Mouse (Mus musculus) macrophage (primary cell): ENCODE results near the gene Ebf1. TPM values are rescaled to one million over a fixed set of nuclear protein-coding genes. Genes with fewer than 3 reads are reported as not detected.

Source experiments
- H3K27ac ChIP-seq: fragments of 350-480 bp; formaldehyde crosslinking; 2 replicates; pipeline ENCODE4 v1.9.0; 2021
- H3K36me3 ChIP-seq: fragments of 350-480 bp; formaldehyde crosslinking; 2 replicates; pipeline ENCODE4 v1.9.0; 2021; ENCODE audit errors: inconsistent target
- H3K4me3 ChIP-seq: fragments of 350-480 bp; formaldehyde crosslinking; 2 replicates; pipeline ENCODE4 v1.9.0; 2021; ENCODE audit errors: inconsistent target
- H3K79me2 ChIP-seq: fragments of 350-480 bp; formaldehyde crosslinking; 2 replicates; pipeline ENCODE4 v1.9.0; 2021; ENCODE audit errors: inconsistent target
- WGBS: methylation state at CpG from one replicate; pipeline ENCODE4 v1.1.7; 2026; ENCODE audit warnings: inconsistent platforms; ENCODE audit not compliant: missing documents; 5-methylcytosine and 5-hydroxymethylcytosine counted together
- polyA plus RNA-seq: library from polyadenylated mRNA; stranded (reverse); fragments of 250-400 nt; gene quantifications from 3 replicates; pipeline ENCODE4 v1.2.4, GENCODE M21; 2018; ENCODE audit warnings: inconsistent platforms

Ebf1 gene
- polyA plus RNA-seq, 1 experiment from 2014 or later = 0.04 TPM

- Histone ChIP-seq H3K79me2 (no peaks in the 10 kb centered on the region), H3K27ac (no peak overlapping the region), H3K4me3 (no peak overlapping the region), H3K36me3 (no peaks in the 10 kb centered on the region)
- 36% methylated on average over 6 of the region's 6 CpGs for WGBS
Observed at GRCm38 (mm10) chr11:44928403-44928802, 311.3 kb downstream of the Ebf1 start.

- Histone ChIP-seq H3K27ac (no peak overlapping the region), H3K79me2 (no peaks in the 10 kb centered on the region), H3K36me3 (no peaks in the 10 kb centered on the region), H3K4me3 (no peak overlapping the region)
- WGBS = 87% methylated on average over 6 of the region's 6 CpGs
Observed at GRCm38 (mm10) chr11:44932942-44933483, 315.9 kb downstream of the Ebf1 start.

- no peaks in the 10 kb centered on the region for H3K36me3 ChIP-seq
- WGBS = 94% methylated on average over 4 of the region's 4 CpGs
- H3K4me3 ChIP-seq = no peak overlapping the region
- H3K27ac ChIP-seq = no peak overlapping the region
- H3K79me2 ChIP-seq = no peaks in the 10 kb centered on the region
Observed at GRCm38 (mm10) chr11:44943781-44944180, 326.7 kb downstream of the Ebf1 start.

GRCm38 (mm10) chr11:44944401-44944800 is 327.3 kb downstream of the Ebf1 start:
- Histone ChIP-seq H3K79me2 (no peaks in the 10 kb centered on the region), H3K27ac (no peak overlapping the region), H3K4me3 (no peak overlapping the region), H3K36me3 (no peaks in the 10 kb centered on the region)
- 77% methylated on average over 2 of the region's 2 CpGs for WGBS

- Histone ChIP-seq H3K79me2 (no peaks in the 10 kb centered on the region), H3K27ac (no peak overlapping the region), H3K36me3 (no peaks in the 10 kb centered on the region), H3K4me3 (no peak overlapping the region)
- 93% methylated on average over 3 of the region's 3 CpGs for WGBS
Observed at GRCm38 (mm10) chr11:44946618-44947017, 329.5 kb downstream of the Ebf1 start.

GRCm38 (mm10) chr11:44948541-44948940 is 331.4 kb downstream of the Ebf1 start:
- 70% methylated on average over 6 of the region's 6 CpGs for WGBS
- no peak overlapping the region for H3K4me3 ChIP-seq
- H3K27ac ChIP-seq = no peak overlapping the region
- no peaks in the 10 kb centered on the region for H3K36me3 ChIP-seq
- H3K79me2 ChIP-seq = no peaks in the 10 kb centered on the region

GRCm38 (mm10) chr11:44949140-44949539 is 332.0 kb downstream of the Ebf1 start:
- H3K79me2 ChIP-seq = no peaks in the 10 kb centered on the region
- no peaks in the 10 kb centered on the region for H3K36me3 ChIP-seq
- H3K4me3 ChIP-seq = no peak overlapping the region
- 0% methylated on average over 3 of the region's 3 CpGs for WGBS
- no peak overlapping the region for H3K27ac ChIP-seq

- Histone ChIP-seq H3K79me2 (no peaks in the 10 kb centered on the region), H3K36me3 (no peaks in the 10 kb centered on the region), H3K4me3 (no peak overlapping the region), H3K27ac (no peak overlapping the region)
- WGBS = 73% methylated on average over 9 of the region's 9 CpGs
Observed at GRCm38 (mm10) chr11:44950319-44950718, 333.2 kb downstream of the Ebf1 start.

- Histone ChIP-seq H3K27ac (no peak overlapping the region), H3K4me3 (no peak overlapping the region), H3K36me3 (no peaks in the 10 kb centered on the region), H3K79me2 (no peaks in the 10 kb centered on the region)
- 36% methylated on average over 4 of the region's 4 CpGs for whole genome bisulfite sequencing
Observed at GRCm38 (mm10) chr11:44951506-44951905, 334.4 kb downstream of the Ebf1 start.

GRCm38 (mm10) chr11:44953337-44953736 is 336.2 kb downstream of the Ebf1 start:
- Histone ChIP-seq H3K4me3 (no peak overlapping the region), H3K79me2 (no peaks in the 10 kb centered on the region), H3K27ac (no peak overlapping the region), H3K36me3 (no peaks in the 10 kb centered on the region)
- 92% methylated on average over 1 of the region's 1 CpGs for WGBS

GRCm38 (mm10) chr11:44953863-44954262 is 336.7 kb downstream of the Ebf1 start:
- 86% methylated on average over 11 of the region's 11 CpGs for WGBS
- no peak overlapping the region for H3K27ac ChIP-seq
- no peaks in the 10 kb centered on the region for H3K36me3 ChIP-seq
- H3K4me3 ChIP-seq = no peak overlapping the region
- H3K79me2 ChIP-seq = no peaks in the 10 kb centered on the region

- no peaks in the 10 kb centered on the region for H3K36me3 ChIP-seq
- no peaks in the 10 kb centered on the region for H3K79me2 ChIP-seq
- no peak overlapping the region for H3K27ac ChIP-seq
- 83% methylated on average over 7 of the region's 7 CpGs for WGBS
- no peak overlapping the region for H3K4me3 ChIP-seq
Observed at GRCm38 (mm10) chr11:44954362-44954761, 337.2 kb downstream of the Ebf1 start.

GRCm38 (mm10) chr11:44962746-44963440 is 345.8 kb downstream of the Ebf1 start:
- WGBS = 89% methylated on average over 14 of the region's 14 CpGs

GRCm38 (mm10) chr11:44969011-44969410 is 351.9 kb downstream of the Ebf1 start:
- Histone ChIP-seq H3K79me2 (no peaks in the 10 kb centered on the region), H3K36me3 (no peaks in the 10 kb centered on the region), H3K4me3 (no peak overlapping the region), H3K27ac (no peak overlapping the region)
- 81% methylated on average over 4 of the region's 4 CpGs for WGBS

More at GRCm38 (mm10) chr11:44962746-44963440, 345.8 kb downstream of the Ebf1 start:
- no peaks in the 10 kb centered on the region for H3K79me2 ChIP-seq
- no peak overlapping the region for H3K27ac ChIP-seq
- no peaks in the 10 kb centered on the region for H3K36me3 ChIP-seq
- H3K4me3 ChIP-seq = no peak overlapping the region

- WGBS = 93% methylated on average over 7 of the region's 7 CpGs
Observed at GRCm38 (mm10) chr11:44974271-44974670, 357.2 kb downstream of the Ebf1 start.

More at GRCm38 (mm10) chr11:44974271-44974670, 357.2 kb downstream of the Ebf1 start:
- Histone ChIP-seq H3K4me3 (no peak overlapping the region), H3K36me3 (no peaks in the 10 kb centered on the region), H3K79me2 (no peaks in the 10 kb centered on the region), H3K27ac (no peak overlapping the region)
